Mouse (Mus musculus) limb, embryonic 13.5 days (tissue): ENCODE measurements around the gene Prim1. TPM values are rescaled to one million over a fixed set of nuclear protein-coding genes. Genes with fewer than 3 reads are reported as not detected.

Experiments
- ATAC-seq: fragments of 200-750 bp; cut with Nextera tagmentation; 2 replicates; pipeline ENCODE4 v1.8.0; 2017; ENCODE audit warnings: low read depth, moderate number of reproducible peaks, moderate TSS enrichment; ENCODE audit not compliant: low FRiP score
- H3K27ac ChIP-seq: fragments of 300-500 bp; sonication (generic); 2 replicates; pipeline ENCODE4 v1.5.1; 2015; ENCODE audit warnings: inconsistent platforms, mild to moderate bottlenecking, moderate library complexity
- H3K27me3 ChIP-seq: fragments of 300-500 bp; sonication (generic); 2 replicates; pipeline ENCODE4 v1.6.1; 2015; ENCODE audit warnings: mild to moderate bottlenecking, inconsistent platforms
- H3K36me3 ChIP-seq: fragments of 300-500 bp; sonication (generic); 2 replicates; pipeline ENCODE4 v1.6.1; 2015; ENCODE audit warnings: inconsistent platforms, mild to moderate bottlenecking, moderate library complexity
- H3K4me1 ChIP-seq: fragments of 300-500 bp; sonication (generic); 2 replicates; pipeline ENCODE4 v1.6.1; 2015; ENCODE audit warnings: inconsistent platforms
- H3K4me2 ChIP-seq: fragments of 300-500 bp; sonication (generic); replicated peaks from 2 replicates; pipeline ENCODE4 v1.6.1; 2015; ENCODE audit warnings: inconsistent platforms, mild to moderate bottlenecking, moderate library complexity
- H3K4me3 ChIP-seq: fragments of 300-500 bp; sonication (generic); 2 replicates; pipeline ENCODE4 v1.5.1; 2015; ENCODE audit warnings: moderate library complexity, mild to moderate bottlenecking, inconsistent platforms
- H3K9ac ChIP-seq: fragments of 300-500 bp; sonication (generic); 2 replicates; pipeline ENCODE4 v1.6.1; 2015; ENCODE audit warnings: mild to moderate bottlenecking, inconsistent platforms
- H3K9me3 ChIP-seq: fragments of 300-500 bp; sonication (generic); 2 replicates; pipeline ENCODE4 v1.6.1; 2016; ENCODE audit warnings: inconsistent platforms
- WGBS: fragments of 180-500 bp; shearing (Covaris S2); methylation state at CpG from one replicate; pipeline ENCODE4 v1.1.7; 2015; 5-methylcytosine and 5-hydroxymethylcytosine counted together
- polyA plus RNA-seq: library from polyadenylated mRNA; unstranded; fragments of >200 nt; fragmentation: Nextera tagmentation; extraction: Ambion mirVana; gene quantifications from 2 replicates; pipeline ENCODE4 v1.2.1, GENCODE M21; 2015

The Prim1 gene
- 93.3 and 96.1 TPM in 2 replicates for polyA plus RNA-seq

GRCm38 (mm10) chr10:128015068-128015934 lies at the start of gene Prim1:
Prim1 (plus strand) TSS chr10:128015168.
- Histone ChIP-seq H3K4me3 (peak within 1 kb of the TSS; percentile 63), H3K4me1 (peaks cover 2% of the 10 kb centered on the region; the same call in 1 of the 2 replicates), H3K27me3 (no peaks in the 10 kb centered on the region), H3K4me2 (peak within 1 kb of the TSS; percentile 66), H3K9ac (peak within 1 kb of the TSS; percentile 78), H3K27ac (peak within 1 kb of the TSS; percentile 84), H3K9me3 (no peaks in the 10 kb centered on the region), H3K36me3 (peaks cover 21% of the 10 kb centered on the region)
- peak; percentile 93 for ATAC-seq
- whole genome bisulfite sequencing: 4% methylated on average over 31 of the region's 31 CpGs

- Histone ChIP-seq H3K36me3 (no peaks in the 10 kb centered on the region), H3K4me3 (no peak overlapping the region)
- 92% methylated on average over 6 of the region's 6 CpGs for WGBS
Observed at GRCm38 (mm10) chr10:127966506-127966905, 48.5 kb upstream of the Prim1 start.

GRCm38 (mm10) chr10:127969820-127970219 lies 45.1 kb upstream of the Prim1 start:
- 72% methylated on average over 4 of the region's 4 CpGs for WGBS
- H3K27ac ChIP-seq: peak overlapping the region; percentile 39; the same call in 1 of the 2 replicates
- H3K4me2 ChIP-seq: no peak overlapping the region

More at GRCm38 (mm10) chr10:127966506-127966905, 48.5 kb upstream of the Prim1 start:
- Histone ChIP-seq H3K27me3 (no peaks in the 10 kb centered on the region), H3K9me3 (no peaks in the 10 kb centered on the region), H3K9ac (no peak overlapping the region), H3K4me1 (peaks cover 10% of the 10 kb centered on the region), H3K27ac (no peak overlapping the region), H3K4me2 (no peak overlapping the region)
- no peak for ATAC-seq

GRCm38 (mm10) chr10:127970359-127970831 lies 44.6 kb upstream of the Prim1 start:
- Histone ChIP-seq H3K4me3 (no peak overlapping the region), H3K4me2 (no peak overlapping the region), H3K4me1 (peaks cover 10% of the 10 kb centered on the region), H3K9ac (no peak overlapping the region), H3K27ac (peak overlapping the region; percentile 39), H3K27me3 (no peaks in the 10 kb centered on the region), H3K9me3 (0 out of 2 replicates have a peak, but pooled peaks cover 9% of the 10 kb centered on the region), H3K36me3 (no peaks in the 10 kb centered on the region)
- peak; percentile 73; the same call in 1 of the 2 replicates for ATAC-seq
- 46% methylated on average over 3 of the region's 3 CpGs for WGBS

More at GRCm38 (mm10) chr10:127969820-127970219, 45.1 kb upstream of the Prim1 start:
- Histone ChIP-seq H3K27me3 (no peaks in the 10 kb centered on the region), H3K4me3 (no peak overlapping the region), H3K4me1 (peaks cover 10% of the 10 kb centered on the region), H3K36me3 (no peaks in the 10 kb centered on the region), H3K9me3 (0 out of 2 replicates have a peak, but pooled peaks cover 9% of the 10 kb centered on the region), H3K9ac (no peak overlapping the region)
- ATAC-seq: no peak

- H3K36me3 ChIP-seq: no peaks in the 10 kb centered on the region
- 71% methylated on average over 3 of the region's 3 CpGs for WGBS
- no peak overlapping the region for H3K4me2 ChIP-seq
- no peak overlapping the region for H3K9ac ChIP-seq
- H3K4me1 ChIP-seq: peaks cover 10% of the 10 kb centered on the region
- no peak overlapping the region for H3K4me3 ChIP-seq
- H3K27me3 ChIP-seq: no peaks in the 10 kb centered on the region
- no peak for ATAC-seq
- peak overlapping the region; percentile 39; the same call in 1 of the 2 replicates for H3K27ac ChIP-seq
- H3K9me3 ChIP-seq: 0 out of 2 replicates have a peak, but pooled peaks cover 9% of the 10 kb centered on the region
Observed at GRCm38 (mm10) chr10:127971135-127971534, 43.8 kb upstream of the Prim1 start.

DNA sequence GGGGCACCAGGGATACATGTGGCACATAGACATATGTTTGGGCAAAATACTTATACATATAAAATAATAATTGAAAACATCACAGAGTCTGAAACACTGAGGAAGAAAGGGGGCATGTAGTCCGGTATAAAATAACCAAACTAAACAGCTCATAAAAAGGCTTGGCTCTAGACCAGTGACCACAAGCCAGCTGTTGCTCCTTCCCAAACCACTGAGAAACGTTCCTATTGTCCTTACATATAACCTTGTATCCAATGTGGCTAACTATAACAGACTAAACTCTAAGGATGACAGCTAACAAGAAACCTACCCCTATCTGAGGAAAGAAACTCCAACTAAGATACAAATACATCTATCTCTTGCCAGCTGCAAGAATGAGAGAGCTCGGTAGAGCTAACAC lies 40.9 kb upstream of the Prim1 start:
- Histone ChIP-seq H3K9ac (no peak overlapping the region), H3K27ac (no peak overlapping the region), H3K36me3 (no peaks in the 10 kb centered on the region), H3K27me3 (no peaks in the 10 kb centered on the region), H3K9me3 (0 out of 2 replicates have a peak, but pooled peaks cover 9% of the 10 kb centered on the region), H3K4me2 (no peak overlapping the region), H3K4me3 (no peak overlapping the region), H3K4me1 (peaks cover 10% of the 10 kb centered on the region)
- no peak for ATAC-seq
- 58% methylated on average over 3 of the region's 3 CpGs for WGBS

GRCm38 (mm10) chr10:127975503-127975902 lies 39.5 kb upstream of the Prim1 start:
- Histone ChIP-seq H3K27me3 (no peaks in the 10 kb centered on the region), H3K9ac (no peak overlapping the region), H3K36me3 (no peaks in the 10 kb centered on the region), H3K4me1 (peaks cover 2% of the 10 kb centered on the region), H3K4me2 (no peak overlapping the region), H3K27ac (no peak overlapping the region), H3K9me3 (0 out of 2 replicates have a peak, but pooled peaks cover 9% of the 10 kb centered on the region), H3K4me3 (no peak overlapping the region)
- WGBS: 30% methylated on average over 1 of the region's 1 CpGs
- ATAC-seq: no peak

GRCm38 (mm10) chr10:127984650-127985049 lies 30.3 kb upstream of the Prim1 start:
- H3K4me1 ChIP-seq: no peaks in the 10 kb centered on the region
- H3K4me3 ChIP-seq: no peak overlapping the region
- ATAC-seq: no peak
- no peak overlapping the region for H3K9ac ChIP-seq
- no peak overlapping the region for H3K4me2 ChIP-seq
- no peaks in the 10 kb centered on the region for H3K27me3 ChIP-seq
- no peak overlapping the region for H3K27ac ChIP-seq
- H3K36me3 ChIP-seq: no peaks in the 10 kb centered on the region
- 76% methylated on average over 5 of the region's 5 CpGs for WGBS
- H3K9me3 ChIP-seq: no peaks in the 10 kb centered on the region

DNA sequence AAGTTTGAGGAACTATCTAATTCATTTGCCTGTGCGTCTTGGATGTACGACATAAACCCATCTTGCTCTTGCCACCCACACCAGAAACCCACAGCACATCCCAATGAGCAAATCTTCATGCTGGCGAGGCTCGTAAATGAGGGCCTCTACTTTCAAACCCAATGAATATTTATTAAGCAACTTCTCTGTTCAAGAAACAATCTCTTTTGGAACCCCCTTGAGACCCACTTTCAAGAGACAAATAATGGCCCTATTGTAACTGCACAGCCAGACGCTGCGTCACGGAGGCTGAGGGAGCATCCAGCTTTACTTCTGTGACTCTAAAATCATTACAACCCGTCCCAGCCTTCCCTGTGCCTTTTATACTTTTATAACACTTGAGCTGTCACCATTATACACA lies 29.4 kb upstream of the Prim1 start:
- no peak overlapping the region for H3K4me3 ChIP-seq
- no peak overlapping the region for H3K4me2 ChIP-seq
- no peak overlapping the region for H3K9ac ChIP-seq
- H3K27me3 ChIP-seq: no peaks in the 10 kb centered on the region
- H3K36me3 ChIP-seq: no peaks in the 10 kb centered on the region
- H3K4me1 ChIP-seq: no peaks in the 10 kb centered on the region
- WGBS: 67% methylated on average over 8 of the region's 8 CpGs
- ATAC-seq: no peak
- no peak overlapping the region for H3K27ac ChIP-seq
- no peaks in the 10 kb centered on the region for H3K9me3 ChIP-seq

DNA sequence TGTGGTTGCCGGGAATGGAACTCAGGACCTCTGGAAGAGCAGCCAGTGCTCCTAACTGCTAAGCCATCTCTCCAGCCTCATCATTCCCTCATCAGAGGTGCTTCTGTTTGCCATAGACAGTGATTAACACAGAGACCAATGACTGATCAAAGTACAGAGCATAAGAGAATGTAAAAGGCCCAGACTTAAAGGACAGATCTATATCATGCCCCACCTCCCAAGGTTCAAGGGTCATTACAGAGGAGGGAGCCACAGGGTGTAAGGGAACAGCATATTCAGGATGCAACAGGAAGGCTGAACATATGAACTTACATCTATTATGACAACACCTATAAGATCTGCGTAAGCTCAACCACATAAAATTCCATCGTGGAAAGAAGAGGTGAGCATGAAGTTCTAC lies 18.3 kb upstream of the Prim1 start:
- Histone ChIP-seq H3K4me1 (no peaks in the 10 kb centered on the region), H3K4me2 (no peak overlapping the region), H3K27ac (no peak overlapping the region), H3K9me3 (no peaks in the 10 kb centered on the region), H3K9ac (no peak overlapping the region), H3K36me3 (no peaks in the 10 kb centered on the region), H3K27me3 (no peaks in the 10 kb centered on the region), H3K4me3 (no peak overlapping the region)
- ATAC-seq: no peak
- WGBS: 90% methylated on average over 3 of the region's 3 CpGs

- H3K9ac ChIP-seq: no peak overlapping the region
- no peak overlapping the region for H3K4me2 ChIP-seq
- WGBS: 95% methylated on average over 1 of the region's 1 CpGs
- H3K27me3 ChIP-seq: no peaks in the 10 kb centered on the region
- no peaks in the 10 kb centered on the region for H3K36me3 ChIP-seq
- no peaks in the 10 kb centered on the region for H3K4me1 ChIP-seq
- no peak overlapping the region for H3K27ac ChIP-seq
- H3K4me3 ChIP-seq: no peak overlapping the region
- no peaks in the 10 kb centered on the region for H3K9me3 ChIP-seq
- ATAC-seq: no peak
Observed at GRCm38 (mm10) chr10:127998260-127998659, 16.7 kb upstream of the Prim1 start.

DNA sequence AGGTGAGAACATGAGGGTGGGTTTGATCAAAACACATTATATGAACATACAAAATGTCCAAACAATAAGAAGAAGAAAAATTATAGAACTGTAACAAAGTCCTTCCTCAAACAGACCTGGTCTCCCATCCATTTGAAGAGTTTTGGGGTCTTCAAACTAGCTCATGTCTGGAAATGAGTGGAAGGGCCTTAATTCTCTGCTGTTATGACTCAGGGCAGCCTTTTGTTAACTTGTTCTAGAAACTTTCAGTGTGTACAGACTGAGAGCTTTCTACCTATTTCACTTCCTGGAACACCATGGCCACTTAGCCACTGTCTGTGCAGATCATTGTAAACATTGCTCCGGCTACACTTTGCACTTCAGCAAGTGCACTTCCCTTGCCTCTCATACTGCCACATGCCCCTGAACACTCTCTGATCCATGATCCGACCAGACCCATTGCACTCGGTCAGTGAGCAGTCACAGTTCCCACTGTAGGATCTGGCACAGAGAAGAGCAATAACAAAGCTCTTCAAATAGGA lies 11.6 kb upstream of the Prim1 start:
- Histone ChIP-seq H3K9ac (no peak overlapping the region), H3K4me2 (no peak overlapping the region), H3K27me3 (no peaks in the 10 kb centered on the region), H3K36me3 (no peaks in the 10 kb centered on the region), H3K4me3 (no peak overlapping the region), H3K9me3 (no peaks in the 10 kb centered on the region), H3K27ac (no peak overlapping the region), H3K4me1 (no peaks in the 10 kb centered on the region)
- WGBS: 71% methylated on average over 3 of the region's 3 CpGs
- ATAC-seq: no peak
